Mouse (Mus musculus) embryonic facial prominence, embryonic 15.5 days (tissue): Measurements from ENCODE around the gene Ccnq. TPM values are rescaled to one million over a fixed set of nuclear protein-coding genes. Genes with fewer than 3 reads are reported as not detected.

ENCODE experiments used
- ATAC-seq: fragments of 200-750 bp; cut with Nextera tagmentation; 2 replicates; pipeline ENCODE4 v1.8.0; 2017; ENCODE audit warnings: low read depth, moderate TSS enrichment; ENCODE audit not compliant: insufficient number of reproducible peaks, low FRiP score, low TSS enrichment
- H3K27ac ChIP-seq: fragments of 300-500 bp; sonication (generic); replicated peaks from 2 replicates; pipeline ENCODE4 v1.5.1; 2015; ENCODE audit warnings: mild to moderate bottlenecking, inconsistent platforms
- H3K27me3 ChIP-seq: fragments of 300-500 bp; sonication (generic); 2 replicates; pipeline ENCODE4 v1.6.1; 2015; ENCODE audit warnings: inconsistent platforms
- H3K36me3 ChIP-seq: fragments of 300-500 bp; sonication (generic); 2 replicates; pipeline ENCODE4 v1.6.1; 2015; ENCODE audit warnings: mild to moderate bottlenecking, inconsistent platforms
- H3K4me1 ChIP-seq: fragments of 300-500 bp; sonication (generic); 2 replicates; pipeline ENCODE4 v1.6.1; 2015; ENCODE audit warnings: inconsistent platforms
- H3K4me2 ChIP-seq: fragments of 300-500 bp; sonication (generic); replicated peaks from 2 replicates; pipeline ENCODE4 v1.6.1; 2015; ENCODE audit warnings: mild to moderate bottlenecking, inconsistent platforms
- H3K4me3 ChIP-seq: fragments of 300-500 bp; sonication (generic); replicated peaks from 2 replicates; pipeline ENCODE4 v1.5.1; 2015; ENCODE audit warnings: mild to moderate bottlenecking, inconsistent platforms
- H3K9ac ChIP-seq: fragments of 300-500 bp; sonication (generic); 2 replicates; pipeline ENCODE4 v1.6.1; 2015; ENCODE audit warnings: inconsistent platforms
- H3K9me3 ChIP-seq: fragments of 300-500 bp; sonication (generic); replicated peaks from 2 replicates; pipeline ENCODE4 v1.6.1; 2016; ENCODE audit warnings: inconsistent platforms
- WGBS: fragments of 180-500 bp; shearing (Covaris S2); methylation state at CpG from one replicate; pipeline ENCODE4 v1.1.7; 2015; 5-methylcytosine and 5-hydroxymethylcytosine counted together
- polyA plus RNA-seq: library from polyadenylated mRNA; unstranded; fragments of >200 nt; fragmentation: Nextera tagmentation; extraction: Ambion mirVana; gene quantifications from 2 replicates; pipeline ENCODE4 v1.2.1, GENCODE M21; 2015

Gene Ccnq
- polyA plus RNA-seq, 1 experiment from 2014 or later = 39.8 TPM

- no peaks in the 10 kb centered on the region for H3K4me1 ChIP-seq
- H3K27me3 ChIP-seq = no peaks in the 10 kb centered on the region
- H3K4me3 ChIP-seq = no peak overlapping the region
- no peak overlapping the region for H3K9ac ChIP-seq
- H3K27ac ChIP-seq = no peak overlapping the region
- 73% methylated on average over 5 of the region's 5 CpGs for WGBS
- no peak overlapping the region for H3K4me2 ChIP-seq
- ATAC-seq = no peak
- no peaks in the 10 kb centered on the region for H3K9me3 ChIP-seq
- H3K36me3 ChIP-seq = no peaks in the 10 kb centered on the region
Observed at GRCm38 (mm10) chr11:78782326-78782725, 30.8 kb upstream of the Ccnq start.

- Histone ChIP-seq H3K4me1 (no peaks in the 10 kb centered on the region), H3K9ac (no peak overlapping the region), H3K9me3 (no peaks in the 10 kb centered on the region), H3K36me3 (no peaks in the 10 kb centered on the region), H3K4me3 (no peak overlapping the region), H3K27ac (no peak overlapping the region), H3K27me3 (no peaks in the 10 kb centered on the region), H3K4me2 (no peak overlapping the region)
- WGBS = 70% methylated on average over 3 of the region's 3 CpGs
- 0 out of 2 replicates have a peak, but pooled peaks have one; percentile 34 for ATAC-seq
Observed at GRCm38 (mm10) chr11:78780571-78780970, 29.0 kb upstream of the Ccnq start.

GRCm38 (mm10) chr11:78780002-78780401, 28.5 kb upstream of the Ccnq start:
- H3K4me3 ChIP-seq = no peak overlapping the region
- H3K27ac ChIP-seq = no peak overlapping the region
- no peak overlapping the region for H3K4me2 ChIP-seq
- H3K9me3 ChIP-seq = no peaks in the 10 kb centered on the region
- 96% methylated on average over 3 of the region's 3 CpGs for WGBS
- no peak for ATAC-seq
- no peaks in the 10 kb centered on the region for H3K4me1 ChIP-seq
- H3K9ac ChIP-seq = no peak overlapping the region
- no peaks in the 10 kb centered on the region for H3K36me3 ChIP-seq
- no peaks in the 10 kb centered on the region for H3K27me3 ChIP-seq

- Histone ChIP-seq H3K4me2 (no peak overlapping the region), H3K9me3 (no peaks in the 10 kb centered on the region), H3K4me1 (no peaks in the 10 kb centered on the region), H3K9ac (no peak overlapping the region), H3K36me3 (no peaks in the 10 kb centered on the region), H3K27ac (no peak overlapping the region), H3K27me3 (no peaks in the 10 kb centered on the region), H3K4me3 (no peak overlapping the region)
- 50% methylated on average over 10 of the region's 10 CpGs for WGBS
- no peak for ATAC-seq
Observed at GRCm38 (mm10) chr11:78777851-78778680, 26.5 kb upstream of the Ccnq start.

GRCm38 (mm10) chr11:78771751-78772283, 20.3 kb upstream of the Ccnq start:
- WGBS = 42% methylated on average over 11 of the region's 11 CpGs

GRCm38 (mm10) chr11:78770436-78770835, 18.9 kb upstream of the Ccnq start:
- 80% methylated on average over 6 of the region's 6 CpGs for WGBS
- Histone ChIP-seq H3K36me3 (no peaks in the 10 kb centered on the region), H3K27ac (no peak overlapping the region)

More at GRCm38 (mm10) chr11:78771751-78772283, 20.3 kb upstream of the Ccnq start:
- H3K9ac ChIP-seq = no peak overlapping the region
- no peaks in the 10 kb centered on the region for H3K27me3 ChIP-seq
- ATAC-seq = no peak
- no peaks in the 10 kb centered on the region for H3K9me3 ChIP-seq
- no peak overlapping the region for H3K27ac ChIP-seq
- H3K4me1 ChIP-seq = no peaks in the 10 kb centered on the region
- no peak overlapping the region for H3K4me2 ChIP-seq
- no peak overlapping the region for H3K4me3 ChIP-seq
- H3K36me3 ChIP-seq = no peaks in the 10 kb centered on the region

GRCm38 (mm10) chr11:78768778-78769177, 17.2 kb upstream of the Ccnq start:
- WGBS = 44% methylated on average over 3 of the region's 3 CpGs

More at GRCm38 (mm10) chr11:78770436-78770835, 18.9 kb upstream of the Ccnq start:
- ATAC-seq = no peak
- Histone ChIP-seq H3K27me3 (no peaks in the 10 kb centered on the region), H3K4me3 (no peak overlapping the region), H3K4me2 (no peak overlapping the region), H3K9me3 (no peaks in the 10 kb centered on the region), H3K9ac (no peak overlapping the region), H3K4me1 (no peaks in the 10 kb centered on the region)

GRCm38 (mm10) chr11:78766069-78766830, 14.7 kb upstream of the Ccnq start:
- no peak overlapping the region for H3K9ac ChIP-seq
- H3K4me3 ChIP-seq = no peak overlapping the region
- no peak for ATAC-seq
- H3K27me3 ChIP-seq = no peaks in the 10 kb centered on the region
- H3K9me3 ChIP-seq = no peaks in the 10 kb centered on the region
- no peaks in the 10 kb centered on the region for H3K36me3 ChIP-seq
- H3K27ac ChIP-seq = no peak overlapping the region
- H3K4me2 ChIP-seq = no peak overlapping the region
- 82% methylated on average over 6 of the region's 6 CpGs for WGBS
- H3K4me1 ChIP-seq = no peaks in the 10 kb centered on the region

More at GRCm38 (mm10) chr11:78768778-78769177, 17.2 kb upstream of the Ccnq start:
- Histone ChIP-seq H3K27ac (no peak overlapping the region), H3K4me1 (no peaks in the 10 kb centered on the region), H3K36me3 (no peaks in the 10 kb centered on the region), H3K9me3 (no peaks in the 10 kb centered on the region), H3K9ac (no peak overlapping the region), H3K27me3 (no peaks in the 10 kb centered on the region), H3K4me3 (no peak overlapping the region), H3K4me2 (no peak overlapping the region)
- no peak for ATAC-seq

GRCm38 (mm10) chr11:78764820-78765219, 13.3 kb upstream of the Ccnq start:
- Histone ChIP-seq H3K9me3 (no peaks in the 10 kb centered on the region), H3K36me3 (no peaks in the 10 kb centered on the region), H3K27me3 (no peaks in the 10 kb centered on the region), H3K4me1 (no peaks in the 10 kb centered on the region), H3K9ac (no peak overlapping the region), H3K27ac (no peak overlapping the region), H3K4me3 (no peak overlapping the region), H3K4me2 (no peak overlapping the region)
- ATAC-seq = no peak
- 68% methylated on average over 6 of the region's 6 CpGs for WGBS

- no peaks in the 10 kb centered on the region for H3K4me1 ChIP-seq
- no peak for ATAC-seq
- no peak overlapping the region for H3K4me2 ChIP-seq
- H3K4me3 ChIP-seq = no peak overlapping the region
- no peaks in the 10 kb centered on the region for H3K27me3 ChIP-seq
- H3K27ac ChIP-seq = no peak overlapping the region
- H3K36me3 ChIP-seq = no peaks in the 10 kb centered on the region
- 62% methylated on average over 8 of the region's 8 CpGs for WGBS
- no peak overlapping the region for H3K9ac ChIP-seq
- H3K9me3 ChIP-seq = no peaks in the 10 kb centered on the region
Observed at GRCm38 (mm10) chr11:78764304-78764703, 12.8 kb upstream of the Ccnq start.

- Histone ChIP-seq H3K27ac (no peak overlapping the region), H3K4me3 (no peak overlapping the region), H3K9ac (no peak overlapping the region), H3K36me3 (no peaks in the 10 kb centered on the region), H3K4me1 (no peaks in the 10 kb centered on the region), H3K27me3 (no peaks in the 10 kb centered on the region), H3K4me2 (no peak overlapping the region), H3K9me3 (no peaks in the 10 kb centered on the region)
- 22% methylated on average over 5 of the region's 5 CpGs for WGBS
- no peak for ATAC-seq
Observed at GRCm38 (mm10) chr11:78762201-78762600, 10.7 kb upstream of the Ccnq start.
